Mouse (Mus musculus) lung, postnatal 36 days (tissue): ENCODE results near the gene Fbxo33.

ENCODE experiments used
- DNase-seq: peaks from one replicate; pipeline ENCODE4 v3.0.0; 2022; ENCODE audit warnings: mixed read lengths

Fbxo33 gene

DNA sequence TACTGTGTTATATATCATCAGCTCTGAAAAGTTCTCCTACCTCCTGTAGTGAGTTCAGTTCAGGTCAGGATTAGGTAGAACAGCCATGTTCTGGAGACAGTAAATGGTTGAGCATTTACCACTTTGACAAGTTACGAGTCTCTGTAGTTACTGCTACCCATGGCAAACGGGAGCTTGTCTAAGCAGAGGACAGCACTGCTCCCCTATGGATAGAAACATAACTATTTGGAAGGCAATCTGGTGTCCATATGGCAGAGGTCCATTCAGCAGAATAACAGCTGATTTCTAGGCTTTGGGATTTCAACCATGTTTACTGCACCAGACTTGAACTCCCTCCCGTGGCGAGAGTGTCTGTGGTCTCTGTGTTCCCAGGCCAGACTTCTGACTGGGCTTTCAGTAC lies 23.6 kb downstream of the Fbxo33 start:
- no peak for DNase-seq

DNA sequence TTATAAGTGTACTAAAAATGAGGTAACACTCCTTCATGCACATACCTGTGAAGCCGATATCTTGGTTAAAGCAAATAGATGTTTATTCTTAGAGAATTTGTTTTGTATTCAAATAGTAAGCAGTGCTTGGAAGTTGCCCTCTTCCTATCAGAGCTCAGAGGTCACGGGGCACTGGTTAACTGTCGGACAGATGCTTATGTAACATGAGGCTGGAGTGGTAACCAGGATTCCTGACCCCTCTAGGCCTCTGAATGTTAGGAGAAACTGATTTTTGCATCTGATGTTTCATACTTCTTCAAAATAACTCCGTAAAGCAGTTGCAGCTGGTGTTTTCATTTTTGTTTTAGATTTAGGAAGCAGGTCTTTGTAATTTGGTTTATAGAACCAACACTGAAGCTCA lies 24.5 kb downstream of the Fbxo33 start:
- DNase-seq: no peak

DNA sequence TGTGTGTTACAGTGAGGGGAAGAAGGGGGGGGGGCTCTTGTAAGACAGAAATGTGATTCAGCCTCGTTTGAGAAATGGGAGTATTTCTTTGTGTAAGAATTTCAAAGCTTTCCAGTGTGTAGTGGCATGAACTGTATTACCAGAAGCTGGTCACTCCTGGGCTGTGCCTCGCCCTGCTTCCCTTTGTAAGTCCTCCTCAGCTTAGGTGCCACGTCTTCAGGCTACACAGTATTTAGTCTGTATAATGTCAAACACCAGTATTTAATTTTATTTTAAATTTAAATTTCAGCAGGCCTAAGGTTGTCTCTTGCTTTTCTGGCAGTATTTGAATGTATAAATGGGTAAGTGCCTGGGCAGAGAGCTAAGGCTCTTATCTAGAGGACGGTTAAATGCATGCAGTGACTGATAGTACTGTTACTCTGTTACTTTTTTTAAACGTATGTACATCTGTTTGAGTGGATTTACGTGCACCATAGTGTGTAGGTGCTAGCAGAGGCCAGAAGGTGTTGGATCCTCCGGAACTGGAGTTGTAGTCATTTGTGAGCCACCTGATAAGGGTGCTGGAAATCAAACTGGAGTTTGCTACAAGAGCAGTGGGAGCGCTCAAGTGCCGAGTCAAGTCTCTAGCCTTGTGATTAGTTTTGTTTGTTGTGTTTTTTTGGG lies 25.1 kb downstream of the Fbxo33 start:
- DNase-seq: no peak

DNA sequence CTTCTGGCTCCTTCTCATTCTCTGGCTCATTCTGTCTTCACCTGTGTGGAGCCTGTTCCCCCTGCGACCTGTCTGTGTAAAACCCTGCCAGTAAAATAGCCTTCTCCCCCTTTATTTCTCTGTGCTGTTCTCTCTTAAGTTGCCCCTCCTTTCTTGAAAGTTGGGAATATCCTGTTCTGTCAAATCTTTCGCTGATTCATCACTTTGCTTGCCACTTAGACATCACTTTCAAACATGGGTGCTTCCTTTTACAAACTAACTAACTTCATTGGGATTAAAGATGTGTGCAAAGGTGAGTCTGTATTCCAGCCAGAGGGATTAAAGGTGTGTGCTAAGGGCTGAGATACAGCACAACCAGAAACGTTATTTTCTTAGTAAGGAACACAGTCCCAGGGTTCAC lies 25.9 kb downstream of the Fbxo33 start:
- DNase-seq: no peak

DNA sequence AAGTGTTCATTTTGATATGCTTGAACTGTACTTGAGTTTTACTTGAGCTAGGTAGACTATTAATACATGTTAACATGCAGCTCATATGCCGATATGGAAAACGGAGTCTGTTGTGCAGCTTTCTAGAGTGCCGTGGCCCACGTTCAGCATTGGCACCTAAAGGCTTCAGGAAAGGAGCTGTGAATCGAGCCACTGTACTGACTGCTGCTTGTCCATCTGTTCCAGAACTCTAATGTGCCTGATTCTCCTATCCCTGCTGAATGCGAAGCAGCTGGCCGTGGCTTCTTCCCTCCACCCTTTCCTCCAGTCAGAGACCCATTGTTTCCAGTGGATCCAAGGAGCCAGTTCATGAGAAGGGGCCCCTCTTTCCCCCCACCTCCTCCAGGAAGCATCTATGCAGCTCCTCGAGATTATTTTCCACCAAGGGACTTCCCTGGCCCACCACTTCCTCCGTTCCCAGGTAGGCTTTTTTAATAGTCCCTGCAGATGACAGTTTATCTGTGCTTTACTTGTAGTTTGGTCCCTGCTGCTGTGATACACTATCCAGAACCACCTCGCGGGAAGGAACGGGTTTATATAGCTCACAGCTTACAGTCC lies 31.3 kb downstream of the Fbxo33 start:
- DNase-seq: no peak

DNA sequence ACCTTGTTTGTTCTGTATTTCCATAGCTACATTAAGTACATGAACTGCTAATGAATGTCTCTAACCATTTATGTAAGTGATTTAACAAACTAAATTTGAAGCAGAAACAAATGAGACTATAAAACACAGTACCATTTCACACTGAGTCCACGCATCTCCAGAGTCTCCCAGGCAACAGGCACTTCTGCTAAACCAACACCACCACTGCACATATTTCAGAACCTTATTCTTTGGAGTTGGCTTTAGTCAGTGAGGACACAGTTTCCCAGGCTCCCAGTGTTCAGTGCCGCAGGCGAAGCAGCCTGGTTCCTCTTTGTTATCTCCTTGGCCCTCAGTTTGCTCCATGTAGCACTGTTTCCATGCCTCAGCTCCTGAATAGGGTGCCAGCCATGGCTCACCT lies 41.7 kb downstream of the Fbxo33 start:
- DNase-seq: no peak

DNA sequence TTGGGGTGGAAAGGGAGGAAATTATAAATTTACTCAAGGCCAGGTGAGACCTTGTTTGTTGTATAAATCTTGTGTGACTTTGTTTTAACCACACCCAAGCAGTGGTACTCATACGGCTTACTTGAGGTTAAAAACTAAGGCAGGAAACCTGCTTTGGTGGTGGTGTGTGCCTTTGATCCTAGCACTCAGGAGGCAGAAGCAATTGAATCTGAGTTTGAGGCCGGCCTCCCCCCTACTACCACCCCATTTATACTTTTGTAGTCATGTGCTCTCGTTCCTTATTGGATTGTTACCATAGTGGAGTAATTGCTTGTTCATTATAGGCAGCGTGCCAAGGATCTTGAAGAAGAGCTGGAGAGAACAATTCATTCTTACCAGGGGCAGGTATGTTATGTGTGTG lies 49.6 kb downstream of the Fbxo33 start:
- no peak for DNase-seq

DNA sequence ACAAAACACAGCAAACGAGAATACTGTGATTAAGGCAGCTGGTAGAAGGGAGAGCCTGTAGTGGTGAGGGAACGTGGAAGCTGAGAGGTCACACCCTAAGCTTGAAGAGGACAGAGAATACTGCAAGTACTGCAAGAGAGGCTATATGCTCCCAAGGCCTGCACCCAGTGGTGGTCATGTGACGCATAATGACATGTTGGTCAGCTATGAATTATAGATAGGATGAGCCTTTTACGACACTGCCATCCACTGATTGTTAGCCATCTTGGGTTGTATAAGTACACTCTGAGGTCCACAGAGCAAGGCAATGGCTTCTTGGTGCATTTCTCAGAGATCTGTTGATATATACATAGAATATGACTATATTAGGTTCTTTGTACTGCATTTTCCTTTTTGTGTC lies 53.0 kb downstream of the Fbxo33 start:
- no peak for DNase-seq

DNA sequence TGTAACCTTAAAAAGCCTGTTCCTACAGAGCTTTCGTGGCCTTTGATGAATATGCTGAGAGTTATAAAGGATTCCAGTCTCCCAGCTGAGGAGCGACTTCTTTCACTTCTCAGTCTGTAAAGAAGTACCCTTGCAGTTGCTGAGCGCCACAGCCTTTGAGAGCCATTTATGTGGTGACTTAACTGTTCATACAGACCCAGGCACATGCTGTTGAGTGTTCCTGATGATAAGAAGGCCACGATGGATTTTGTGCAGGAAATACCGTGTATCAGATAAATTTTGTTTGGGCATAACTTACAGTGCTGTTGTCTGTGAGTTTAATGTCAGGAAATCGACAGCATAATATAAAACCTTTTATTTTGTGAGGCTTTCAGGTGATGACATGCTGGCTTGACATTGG lies 55.0 kb downstream of the Fbxo33 start:
- no peak for DNase-seq

DNA sequence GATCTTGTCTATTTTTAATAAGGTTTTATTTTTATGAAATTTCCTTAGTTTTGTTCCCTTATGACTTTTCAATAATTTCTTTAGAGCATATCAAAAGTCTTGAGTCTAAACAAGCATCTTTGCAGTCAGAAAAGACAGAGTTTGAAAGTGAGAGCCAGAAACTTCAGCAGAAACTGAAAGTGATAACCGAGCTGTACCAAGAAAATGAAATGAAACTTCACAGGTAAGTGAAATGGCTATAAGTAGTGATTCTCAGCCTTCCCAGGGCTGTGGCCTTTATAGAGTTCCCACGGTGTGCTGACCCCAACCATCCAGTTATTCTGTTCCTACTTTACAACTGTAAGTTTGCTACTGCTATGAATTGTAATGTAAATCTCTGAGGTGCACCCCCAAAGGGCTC lies 56.7 kb downstream of the Fbxo33 start:
- no peak for DNase-seq

DNA sequence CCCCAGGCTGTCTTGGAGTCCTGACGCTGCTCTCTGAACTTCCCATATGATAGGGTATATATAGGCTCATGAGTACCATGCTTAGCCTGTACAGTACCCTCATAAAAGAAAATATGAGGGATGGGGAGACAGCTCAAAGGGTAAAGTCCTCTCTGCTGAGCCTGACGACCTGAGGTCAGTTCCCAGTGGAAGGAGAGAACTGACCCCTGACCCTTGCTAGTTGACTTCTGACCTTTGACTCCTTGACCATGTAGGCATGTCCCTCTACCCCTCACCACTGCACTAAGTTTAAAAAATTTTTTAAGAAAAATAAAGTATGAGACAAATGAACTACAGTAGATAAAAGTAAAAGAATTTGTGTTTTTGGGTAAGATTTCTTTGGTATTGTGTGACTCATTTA lies 58.4 kb downstream of the Fbxo33 start:
- DNase-seq: no peak
